Mouse (Mus musculus) central nervous system, embryonic 18 days (tissue): ENCODE data around the gene Ms4a6b. TPM values are rescaled to one million over a fixed set of nuclear protein-coding genes. Genes with fewer than 3 reads are reported as not detected.

ENCODE experiments used
- polyA plus RNA-seq: library from polyadenylated mRNA; depleted of rRNA; stranded (reverse); fragments of >200 nt; gene quantifications from 2 replicates; pipeline ENCODE4 v1.2.3, GENCODE M21; 2012; rRNA removed

The Ms4a6b gene
- 1.4 and 1.8 TPM in 2 replicates for polyA plus RNA-seq

GRCm38 (mm10) chr19:11516246-11516645, at the start of gene Ms4a6b:
TSS of gene Ms4a6b (plus strand) at chr19:11516512.

GRCm38 (mm10) chr19:11469215-11469614, 47.1 kb upstream of the Ms4a6b start, which contains the start of gene Ms4a6c:
TSS of gene Ms4a6c (plus strand) at chr19:11469366.

GRCm38 (mm10) chr19:11485746-11486145, 30.6 kb upstream of the Ms4a6b start, which contains the start of gene Gm8369:
TSS of gene Gm8369 (plus strand) at chr19:11485938.

GRCm38 (mm10) chr19:11536593-11536992, 20.3 kb downstream of the Ms4a6b start, which contains the start of gene Ms4a4d:
TSS of gene Ms4a4d (plus strand) at chr19:11536801.

Other genes with a start within 250 kb of the Ms4a6b start
- gene Ms4a5, start 232.6 kb upstream of the Ms4a6b start, polyA plus RNA-seq, result not detected in 2 replicates
- 0.12 and 0.13 TPM in 2 replicates for gene Ms4a14, start 202.1 kb upstream of the Ms4a6b start, polyA plus RNA-seq
- gene Ms4a7, start 180.4 kb upstream of the Ms4a6b start, polyA plus RNA-seq, result 1.4 and 1.5 TPM in 2 replicates
- gene Ms4a4a, start 141.0 kb upstream of the Ms4a6b start, polyA plus RNA-seq, result 0.16 and 0.26 TPM in 2 replicates
- 0.03 TPM in 1 of 2 replicates, not detected in the other for gene Ms4a4c, start 111.7 kb upstream of the Ms4a6b start, polyA plus RNA-seq
- 0.09 TPM in 1 of 2 replicates, not detected in the other for gene Ms4a4b, start 73.0 kb upstream of the Ms4a6b start, polyA plus RNA-seq
- gene Ms4a6c, start 47.1 kb upstream of the Ms4a6b start, polyA plus RNA-seq, result 1.3 and 1.4 TPM in 2 replicates
- gene Gm8369, start 30.6 kb upstream of the Ms4a6b start, polyA plus RNA-seq, result 0.08 TPM in 1 of 2 replicates, not detected in the other
- gene Ms4a4d, start 20.3 kb downstream of the Ms4a6b start, polyA plus RNA-seq, result 0.14 TPM in 1 of 2 replicates, not detected in the other
- 0.87 and 1.7 TPM in 2 replicates for gene Ms4a6d, start 88.3 kb downstream of the Ms4a6b start, polyA plus RNA-seq
- 0.08 and 0.11 TPM in 2 replicates for gene Ms4a2, start 107.2 kb downstream of the Ms4a6b start, polyA plus RNA-seq
- gene Ms4a3, start 124.3 kb downstream of the Ms4a6b start, polyA plus RNA-seq, result 0.17 TPM in 1 of 2 replicates, not detected in the other
- not detected in 2 replicates for gene Oosp2, start 144.0 kb downstream of the Ms4a6b start, polyA plus RNA-seq
- not detected in 2 replicates for gene Oosp1, start 174.6 kb downstream of the Ms4a6b start, polyA plus RNA-seq
- not detected in 2 replicates for gene Oosp3, start 180.5 kb downstream of the Ms4a6b start, polyA plus RNA-seq
- not detected in 2 replicates for gene Gif, start 231.0 kb downstream of the Ms4a6b start, polyA plus RNA-seq